Mouse (Mus musculus) liver, embryonic 14.5 days (tissue): ENCODE measurements around the gene Kcne1. TPM values are rescaled to one million over a fixed set of nuclear protein-coding genes. Genes with fewer than 3 reads are reported as not detected.

Source experiments
- ATAC-seq: fragments of 200-750 bp; cut with Nextera tagmentation; 2 replicates; pipeline ENCODE4 v1.8.0; 2017; ENCODE audit warnings: moderate number of reproducible peaks, mild to moderate bottlenecking, moderate library complexity; ENCODE audit not compliant: insufficient read depth
- DNase-seq, 3 experiments: peaks; one replicate each; pipeline ENCODE4 v3.0.0-alpha.2; 2012 to 2013; ENCODE audit warnings: low read depth in 3 of 3, low spot score in 3 of 3
- H3K27ac ChIP-seq: fragments of 300-500 bp; sonication (generic); 2 replicates; pipeline ENCODE4 v1.5.1; 2014; ENCODE audit warnings: moderate library complexity, mild to moderate bottlenecking, control low read depth, inconsistent platforms
- H3K27me3 ChIP-seq: fragments of 300-500 bp; sonication (generic); 2 replicates; pipeline ENCODE4 v1.6.1; 2014; ENCODE audit warnings: mild to moderate bottlenecking, low read length, moderate library complexity; ENCODE audit not compliant: control insufficient read depth, insufficient read depth
- H3K36me3 ChIP-seq: fragments of 300-500 bp; sonication (generic); replicated peaks from 2 replicates; pipeline ENCODE4 v1.6.1; 2014; ENCODE audit warnings: low read depth; ENCODE audit not compliant: control insufficient read depth, insufficient read depth
- H3K4me1 ChIP-seq, 2 experiments: fragments of 200-500 bp in 1 of 2; fragments of 300-500 bp in 1 of 2; sonication (generic) in 1 of 2; replicated peaks; 2 replicates each; pipeline ENCODE4 v1.6.1; 2012 to 2014; ENCODE audit warnings: antibody characterized with exemption in 1 of 2, inconsistent platforms in 1 of 2, low read length in 1 of 2; ENCODE audit not compliant: control insufficient read depth in 2 of 2, insufficient read depth in 2 of 2
- H3K4me2 ChIP-seq: fragments of 300-500 bp; sonication (generic); 2 replicates; pipeline ENCODE4 v1.6.1; 2014; ENCODE audit warnings: low read depth, mild to moderate bottlenecking, control low read depth, moderate library complexity
- H3K4me3 ChIP-seq, 2 experiments: fragments of 200-500 bp in 1 of 2; fragments of 300-500 bp in 1 of 2; sonication (generic) in 1 of 2; 2 replicates each; pipeline ENCODE4 v1.5.1; 2012 to 2014; ENCODE audit warnings: low read depth in 2 of 2, low read length in 2 of 2, mild to moderate bottlenecking in 2 of 2, control low read depth in 1 of 2, inconsistent platforms in 1 of 2, moderate library complexity in 1 of 2; ENCODE audit not compliant: insufficient read depth in 1 of 2
- H3K9ac ChIP-seq: fragments of 300-500 bp; sonication (generic); replicated peaks from 2 replicates; pipeline ENCODE4 v1.6.1; 2014; ENCODE audit warnings: mild to moderate bottlenecking, control low read depth, moderate library complexity
- H3K9me3 ChIP-seq: fragments of 300-500 bp; sonication (generic); 2 replicates; pipeline ENCODE4 v1.6.1; 2016; ENCODE audit warnings: low read length, mixed read lengths; ENCODE audit not compliant: control insufficient read depth
- CTCF ChIP-seq: IDR thresholded peaks from 2 replicates; pipeline ENCODE4 v1.5.1; 2016; ENCODE audit warnings: antibody characterized with exemption, low read depth, control low read depth
- EP300 ChIP-seq: IDR thresholded peaks from 2 replicates; pipeline ENCODE4 v1.6.1; 2016; ENCODE audit warnings: antibody characterized with exemption, low read depth
- WGBS: fragments of 180-500 bp; shearing (Covaris S2); extraction: QIAGEN DNeasy Blood & Tissue Kit; methylation state at CpG from one replicate; pipeline ENCODE4 v1.1.7; 2014; ENCODE audit not compliant: insufficient replicate concordance; 5-methylcytosine and 5-hydroxymethylcytosine counted together
- polyA plus RNA-seq, 2 experiments: library from polyadenylated mRNA; depleted of rRNA in 1 of 2; stranded (reverse) in 1 of 2; unstranded in 1 of 2; fragments of >200 nt; fragmentation: Nextera tagmentation in 1 of 2; extraction: Ambion mirVana in 1 of 2; gene quantifications; 2 replicates each; pipeline versions ENCODE4 v1.2.1 to v1.2.3; 2012 to 2014

The Kcne1 gene
- polyA plus RNA-seq, 2 experiments = not detected

DNA sequence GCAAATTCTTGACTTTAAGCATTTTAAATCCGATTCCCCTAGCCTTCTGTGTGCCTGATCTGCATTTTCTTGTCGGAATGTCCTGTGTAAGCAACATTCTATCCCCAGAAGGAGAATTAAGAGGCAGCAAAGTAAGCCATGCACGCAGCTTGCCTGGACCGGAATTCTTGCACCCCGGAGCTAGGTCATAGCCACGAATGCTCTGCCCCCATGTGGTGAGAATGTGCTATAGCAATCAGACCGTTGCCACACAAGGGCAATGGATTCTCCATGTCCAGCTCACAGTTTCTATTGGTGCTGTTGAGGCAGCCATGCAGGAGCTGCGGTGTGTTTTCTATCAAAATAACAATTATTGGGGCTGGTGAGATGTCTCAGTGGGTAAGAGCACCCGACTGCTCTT, 23.0 kb downstream of the Kcne1 start:
- no peaks in the 10 kb centered on the region for H3K36me3 ChIP-seq
- H3K9me3 ChIP-seq = no peaks in the 10 kb centered on the region
- H3K27ac ChIP-seq = no peak overlapping the region
- DNase-seq (peak in 2 of 3 experiments; percentile 41 to 45), ATAC-seq (no peak)
- no peak overlapping the region for H3K9ac ChIP-seq
- H3K4me1 ChIP-seq = peaks cover 8 to 17% of the 10 kb centered on the region in 2 experiments
- H3K4me3 ChIP-seq = no peak overlapping the region
- TF ChIP-seq CTCF (peak; percentile 95), EP300 (no peak)
- 6% methylated on average over 9 of the region's 9 CpGs for WGBS
- no peaks in the 10 kb centered on the region for H3K27me3 ChIP-seq
- no peak overlapping the region for H3K4me2 ChIP-seq

- H3K9ac ChIP-seq = no peak overlapping the region
- no peak for DNase-seq
- no peaks in the 10 kb centered on the region for H3K27me3 ChIP-seq
- no peaks in the 10 kb centered on the region for H3K36me3 ChIP-seq
- H3K4me1 ChIP-seq = peaks cover 0 to 5% of the 10 kb centered on the region in 2 experiments; a peak in 1 of 4 replicates
- WGBS = 50% methylated on average over 9 of the region's 9 CpGs
- no peak overlapping the region for H3K4me2 ChIP-seq
- no peak overlapping the region for H3K4me3 ChIP-seq
- no peak overlapping the region for H3K27ac ChIP-seq
- no peak; the same call in 1 of the 2 replicates for TF ChIP-seq CTCF
- TF ChIP-seq EP300 = no peak
- ATAC-seq = no peak
- no peaks in the 10 kb centered on the region for H3K9me3 ChIP-seq
Observed at GRCm38 (mm10) chr16:92334600-92334999, 24.7 kb downstream of the Kcne1 start.

DNA sequence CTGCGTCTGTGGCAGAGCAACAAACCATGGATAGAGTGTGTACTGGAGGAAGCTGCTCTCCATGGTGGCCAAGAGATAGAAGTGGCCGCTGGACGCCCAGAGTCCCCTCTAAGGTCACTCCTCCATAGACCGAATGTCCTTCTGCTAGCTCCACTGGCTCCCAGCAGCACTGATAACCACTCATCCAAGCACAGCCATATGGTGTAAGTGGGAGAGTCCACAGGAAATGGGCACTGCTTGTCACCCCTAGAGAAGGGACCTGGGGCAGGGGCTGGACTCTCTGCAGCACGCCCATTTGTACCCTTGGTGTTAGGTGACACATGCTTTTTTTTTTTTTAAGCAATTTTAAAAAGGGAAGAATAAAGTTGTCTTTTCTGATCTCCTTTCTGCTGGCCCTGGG, 28.3 kb downstream of the Kcne1 start:
- Histone ChIP-seq H3K4me3 (no peak overlapping the region), H3K27ac (no peak overlapping the region), H3K4me1 (peaks cover 0 to 4% of the 10 kb centered on the region in 2 experiments; a peak in 1 of 4 replicates), H3K36me3 (no peaks in the 10 kb centered on the region), H3K4me2 (no peak overlapping the region), H3K9me3 (no peaks in the 10 kb centered on the region), H3K27me3 (no peaks in the 10 kb centered on the region), H3K9ac (no peak overlapping the region)
- no peak for ATAC-seq
- 48% methylated on average over 5 of the region's 5 CpGs for WGBS
- TF ChIP-seq CTCF = no peak
- no peak for TF ChIP-seq EP300
- DNase-seq = no peak

DNA sequence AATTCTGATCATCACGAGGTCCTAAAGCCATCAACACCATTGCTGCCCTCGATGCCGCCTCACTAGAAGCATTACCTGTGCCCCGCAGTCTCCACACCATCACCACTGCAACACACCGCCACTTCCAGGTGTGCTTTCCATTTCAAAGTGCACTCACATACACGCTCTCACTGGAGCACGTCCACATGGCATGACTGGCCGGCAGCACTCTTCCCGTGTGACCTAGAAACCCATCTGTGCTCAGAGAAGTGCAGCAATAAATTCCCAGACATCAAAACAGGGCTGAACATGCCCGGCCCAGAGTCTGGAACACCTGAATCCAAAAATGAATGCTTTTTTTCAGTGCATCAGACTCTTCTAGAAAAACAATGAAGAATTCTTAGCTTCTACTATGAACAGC, 31.4 kb downstream of the Kcne1 start:
- no peak overlapping the region for H3K4me3 ChIP-seq
- WGBS = 67% methylated on average over 10 of the region's 10 CpGs
- H3K4me2 ChIP-seq = no peak overlapping the region
- no peak for DNase-seq
- TF ChIP-seq EP300 = no peak
- no peak for TF ChIP-seq CTCF
- no peaks in the 10 kb centered on the region for H3K27me3 ChIP-seq
- no peaks in the 10 kb centered on the region for H3K9me3 ChIP-seq
- no peak overlapping the region for H3K27ac ChIP-seq
- no peak overlapping the region for H3K9ac ChIP-seq
- H3K4me1 ChIP-seq = peaks cover 0 to 5% of the 10 kb centered on the region in 2 experiments; a peak in 1 of 4 replicates
- no peak for ATAC-seq
- no peaks in the 10 kb centered on the region for H3K36me3 ChIP-seq

DNA sequence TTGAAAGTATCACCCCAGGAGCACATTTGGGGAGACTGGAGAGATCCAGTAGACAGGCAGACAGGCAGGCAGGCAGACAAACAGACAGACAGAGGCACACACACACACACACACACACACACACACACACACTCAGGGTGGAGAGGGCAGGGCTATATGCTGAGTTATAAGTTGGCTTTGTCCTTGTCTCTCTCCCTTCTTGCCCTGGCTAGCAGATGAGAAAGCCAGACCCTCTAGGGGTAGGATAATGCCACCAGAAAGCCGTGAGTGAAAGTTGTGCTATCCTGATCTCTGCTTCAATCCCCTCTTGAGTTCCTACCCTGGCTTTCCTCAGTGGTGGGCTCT, 34.2 kb downstream of the Kcne1 start:
- Histone ChIP-seq H3K36me3 (no peaks in the 10 kb centered on the region), H3K9ac (no peak overlapping the region), H3K9me3 (no peaks in the 10 kb centered on the region), H3K27ac (no peak overlapping the region), H3K4me1 (peaks cover 0 to 5% of the 10 kb centered on the region in 2 experiments; a peak in 1 of 4 replicates), H3K27me3 (no peaks in the 10 kb centered on the region), H3K4me2 (no peak overlapping the region), H3K4me3 (no peak overlapping the region)
- no peak for DNase-seq
- TF ChIP-seq CTCF (no peak), EP300 (no peak)
- no peak for ATAC-seq
- WGBS = 48% methylated on average over 1 of the region's 1 CpGs
